Mouse (Mus musculus): ENCODE data around the gene Olfr282. TPM values are rescaled to one million over a fixed set of nuclear protein-coding genes. Genes with fewer than 3 reads are reported as not detected.

Olfr282 gene
- polyA plus RNA-seq, 1 experiment from 2014 or later, result not detected

DNA sequence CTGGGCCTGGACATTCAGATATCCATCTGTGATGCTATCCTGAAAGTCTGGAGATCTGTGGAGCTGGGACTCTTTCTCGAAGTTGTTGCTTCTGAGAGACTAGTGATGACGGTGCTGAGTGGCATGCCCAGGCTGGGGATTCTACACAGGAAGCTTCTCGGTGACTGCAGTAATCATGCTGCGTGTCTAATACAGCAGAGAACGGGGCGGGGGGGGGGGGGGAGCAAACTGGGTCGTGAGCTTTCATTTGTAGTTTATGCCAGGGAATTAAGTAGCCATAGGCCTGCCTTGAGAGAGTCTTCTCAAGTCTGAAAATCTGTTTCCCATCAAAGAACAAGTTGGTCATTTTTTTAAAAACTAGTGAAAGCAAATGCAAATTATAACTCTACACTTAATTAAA, 12.9 kb upstream of the Olfr282 start:
- no peaks in the 10 kb centered on the region for H3K27me3 ChIP-seq
- ATAC-seq (ENCODE audit: low FRiP score), result no peak
- H3K4me2 ChIP-seq (replicated peaks), result no peak overlapping the region
- no peaks in the 10 kb centered on the region; the same call in 1 of the 2 replicates for H3K4me1 ChIP-seq
- H3K9me3 ChIP-seq (replicated peaks), result no peaks in the 10 kb centered on the region
- H3K9ac ChIP-seq, result no peak overlapping the region
- H3K36me3 ChIP-seq, result no peaks in the 10 kb centered on the region
- WGBS, result 80% methylated on average over 7 of the region's 7 CpGs
- no peak overlapping the region for H3K4me3 ChIP-seq
- no peak overlapping the region for H3K27ac ChIP-seq

- H3K27ac ChIP-seq, result no peak overlapping the region
- H3K9me3 ChIP-seq (replicated peaks), result no peaks in the 10 kb centered on the region
- no peak overlapping the region for H3K4me3 ChIP-seq
- H3K36me3 ChIP-seq, result no peaks in the 10 kb centered on the region
- ATAC-seq (ENCODE audit: low FRiP score), result no peak
- H3K4me2 ChIP-seq (replicated peaks), result no peak overlapping the region
- peaks cover 5% of the 10 kb centered on the region; the same call in 1 of the 2 replicates for H3K4me1 ChIP-seq
- no peaks in the 10 kb centered on the region for H3K27me3 ChIP-seq
- no peak overlapping the region for H3K9ac ChIP-seq
- WGBS, result 66% methylated on average over 4 of the region's 4 CpGs
Measured at GRCm38 (mm10) chr15:98420897-98421296, 10.1 kb upstream of the Olfr282 start.

- H3K36me3 ChIP-seq, result no peaks in the 10 kb centered on the region
- WGBS, result 71% methylated on average over 14 of the region's 14 CpGs
- H3K27me3 ChIP-seq, result no peaks in the 10 kb centered on the region
- no peaks in the 10 kb centered on the region for H3K9me3 ChIP-seq (replicated peaks)
- H3K9ac ChIP-seq, result no peak overlapping the region
- peaks cover 5% of the 10 kb centered on the region; the same call in 1 of the 2 replicates for H3K4me1 ChIP-seq
- no peak overlapping the region for H3K27ac ChIP-seq
- no peak for ATAC-seq (ENCODE audit: low FRiP score)
- H3K4me2 ChIP-seq (replicated peaks), result no peak overlapping the region
- H3K4me3 ChIP-seq, result no peak overlapping the region
Measured at GRCm38 (mm10) chr15:98424326-98424725, 6.7 kb upstream of the Olfr282 start.

DNA sequence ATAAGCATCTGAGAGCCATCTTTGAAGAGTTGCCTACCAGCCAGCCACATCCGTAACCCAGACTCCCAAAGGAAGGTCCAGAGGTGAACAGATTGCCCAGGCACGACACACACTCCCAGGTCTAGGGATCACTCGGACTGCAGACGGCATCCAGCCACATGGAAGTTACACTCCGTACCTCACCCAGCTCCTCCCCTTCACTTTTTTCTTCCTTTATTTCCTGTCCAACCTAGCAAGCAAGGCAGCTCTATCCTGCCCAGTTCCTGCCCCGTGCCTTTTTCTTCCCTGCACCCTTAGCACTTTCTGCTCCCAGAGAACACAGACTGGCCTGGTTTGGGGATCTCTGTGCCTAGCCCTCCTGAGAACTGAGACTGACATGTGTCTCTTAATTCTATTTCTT, 6.3 kb upstream of the Olfr282 start:
- no peaks in the 10 kb centered on the region for H3K9me3 ChIP-seq (replicated peaks)
- no peaks in the 10 kb centered on the region for H3K36me3 ChIP-seq
- no peak overlapping the region for H3K9ac ChIP-seq
- peaks cover 5% of the 10 kb centered on the region; the same call in 1 of the 2 replicates for H3K4me1 ChIP-seq
- no peak overlapping the region for H3K4me3 ChIP-seq
- H3K4me2 ChIP-seq (replicated peaks), result no peak overlapping the region
- H3K27me3 ChIP-seq, result no peaks in the 10 kb centered on the region
- no peak for ATAC-seq (ENCODE audit: low FRiP score)
- no peak overlapping the region for H3K27ac ChIP-seq
- 70% methylated on average over 6 of the region's 6 CpGs for WGBS

- no peak overlapping the region for H3K4me3 ChIP-seq
- WGBS, result 80% methylated on average over 7 of the region's 7 CpGs
- H3K27me3 ChIP-seq, result no peaks in the 10 kb centered on the region
- H3K36me3 ChIP-seq, result no peaks in the 10 kb centered on the region
- no peaks in the 10 kb centered on the region for H3K9me3 ChIP-seq (replicated peaks)
- H3K4me2 ChIP-seq (replicated peaks), result no peak overlapping the region
- H3K27ac ChIP-seq, result no peak overlapping the region
- H3K4me1 ChIP-seq, result peaks cover 5% of the 10 kb centered on the region; the same call in 1 of the 2 replicates
- ATAC-seq (ENCODE audit: low FRiP score), result no peak
- no peak overlapping the region for H3K9ac ChIP-seq
Measured at GRCm38 (mm10) chr15:98425188-98425587, 5.8 kb upstream of the Olfr282 start.

GRCm38 (mm10) chr15:98444561-98444960, 13.5 kb downstream of the Olfr282 start:
- no peak overlapping the region for H3K27ac ChIP-seq
- no peak overlapping the region for H3K4me2 ChIP-seq (replicated peaks)
- H3K4me3 ChIP-seq, result no peak overlapping the region
- 78% methylated on average over 3 of the region's 3 CpGs for WGBS
- H3K9ac ChIP-seq, result no peak overlapping the region
- H3K36me3 ChIP-seq, result no peaks in the 10 kb centered on the region
- H3K9me3 ChIP-seq (replicated peaks), result no peaks in the 10 kb centered on the region
- no peak for ATAC-seq (ENCODE audit: low FRiP score)
- no peaks in the 10 kb centered on the region for H3K4me1 ChIP-seq
- no peaks in the 10 kb centered on the region for H3K27me3 ChIP-seq

- H3K9me3 ChIP-seq (replicated peaks), result no peaks in the 10 kb centered on the region
- ATAC-seq (ENCODE audit: low FRiP score), result no peak
- 56% methylated on average over 4 of the region's 4 CpGs for whole genome bisulfite sequencing
Measured at GRCm38 (mm10) chr15:98448521-98448920, 17.5 kb downstream of the Olfr282 start.

DNA sequence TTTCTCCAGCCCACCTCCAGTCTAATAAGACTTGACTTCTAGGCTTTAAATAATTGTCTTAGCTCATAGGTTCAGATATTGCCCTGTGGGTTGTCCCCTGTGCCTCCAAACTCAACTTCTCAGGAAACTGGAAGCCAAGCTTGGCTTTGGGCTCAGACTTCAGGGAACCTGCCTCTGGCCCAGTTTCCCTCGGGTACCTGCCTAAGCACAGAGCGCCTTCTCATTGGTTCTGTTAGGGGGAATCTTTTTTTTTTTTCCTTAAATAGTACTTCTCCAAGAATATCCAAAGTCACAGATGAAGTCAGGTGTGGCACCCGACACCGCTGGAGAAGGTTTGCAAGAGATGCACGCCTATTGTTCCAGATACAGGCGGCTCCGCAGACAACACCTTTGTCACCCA, 21.3 kb downstream of the Olfr282 start, which contains the start of gene Olfr281:
Olfr281 (plus strand) TSS at position 301 of the 400 bp plus-strand sequence.
- Histone ChIP-seq H3K27me3 (no peaks in the 10 kb centered on the region), H3K4me1 (no peaks in the 10 kb centered on the region), H3K4me3 (no peak within 1 kb of the TSS), H3K36me3 (no peaks in the 10 kb centered on the region), H3K9me3 (replicated peaks) (no peaks in the 10 kb centered on the region), H3K9ac (no peak within 1 kb of the TSS), H3K27ac (no peak within 1 kb of the TSS), H3K4me2 (replicated peaks) (no peak within 1 kb of the TSS)
- WGBS, result 92% methylated on average over 7 of the region's 7 CpGs
- no peak for ATAC-seq (ENCODE audit: low FRiP score)

More at GRCm38 (mm10) chr15:98448521-98448920, 17.5 kb downstream of the Olfr282 start:
- Histone ChIP-seq H3K9ac (no peak overlapping the region), H3K36me3 (no peaks in the 10 kb centered on the region), H3K27me3 (no peaks in the 10 kb centered on the region), H3K4me3 (no peak overlapping the region), H3K4me1 (no peaks in the 10 kb centered on the region), H3K27ac (no peak overlapping the region), H3K4me2 (replicated peaks) (no peak overlapping the region)

GRCm38 (mm10) chr15:98469596-98469995, 38.6 kb downstream of the Olfr282 start, which contains the start of gene OR5BS1P:
Gene OR5BS1P, plus strand, starts transcription at chr15:98469896.
- Histone ChIP-seq H3K27ac (no peak within 1 kb of the TSS), H3K4me1 (no peaks in the 10 kb centered on the region), H3K9ac (no peak within 1 kb of the TSS), H3K4me3 (no peak within 1 kb of the TSS), H3K9me3 (replicated peaks) (0 out of 2 replicates have a peak, but pooled peaks cover 6% of the 10 kb centered on the region), H3K4me2 (replicated peaks) (no peak within 1 kb of the TSS), H3K27me3 (peaks cover 4% of the 10 kb centered on the region; the same call in 1 of the 2 replicates), H3K36me3 (no peaks in the 10 kb centered on the region)
- no peak for ATAC-seq (ENCODE audit: low FRiP score)
- 92% methylated on average over 4 of the region's 4 CpGs for WGBS

- no peaks in the 10 kb centered on the region for H3K36me3 ChIP-seq
- H3K9ac ChIP-seq, result no peak overlapping the region
- peaks cover 4% of the 10 kb centered on the region; the same call in 1 of the 2 replicates for H3K27me3 ChIP-seq
- H3K4me2 ChIP-seq (replicated peaks), result no peak overlapping the region
- 0 out of 2 replicates have a peak, but pooled peaks cover 6% of the 10 kb centered on the region for H3K9me3 ChIP-seq (replicated peaks)
- H3K4me3 ChIP-seq, result no peak overlapping the region
- WGBS, result 91% methylated on average over 13 of the region's 13 CpGs
- no peaks in the 10 kb centered on the region for H3K4me1 ChIP-seq
- no peak for ATAC-seq (ENCODE audit: low FRiP score)
- H3K27ac ChIP-seq, result no peak overlapping the region
Measured at GRCm38 (mm10) chr15:98471539-98471938, 40.5 kb downstream of the Olfr282 start.

- Histone ChIP-seq H3K9me3 (replicated peaks) (no peaks in the 10 kb centered on the region), H3K4me2 (replicated peaks) (no peak overlapping the region), H3K36me3 (no peaks in the 10 kb centered on the region), H3K27me3 (peaks cover 4% of the 10 kb centered on the region; the same call in 1 of the 2 replicates), H3K4me3 (no peak overlapping the region), H3K27ac (no peak overlapping the region), H3K9ac (no peak overlapping the region), H3K4me1 (no peaks in the 10 kb centered on the region)
- ATAC-seq (ENCODE audit: low FRiP score), result no peak
- WGBS, result 85% methylated on average over 10 of the region's 10 CpGs
Measured at GRCm38 (mm10) chr15:98474958-98475357, 43.9 kb downstream of the Olfr282 start.

- Histone ChIP-seq H3K27ac (no peak overlapping the region), H3K9ac (no peak overlapping the region), H3K4me2 (replicated peaks) (no peak overlapping the region), H3K9me3 (replicated peaks) (no peaks in the 10 kb centered on the region), H3K27me3 (peaks cover 4% of the 10 kb centered on the region; the same call in 1 of the 2 replicates), H3K4me3 (no peak overlapping the region), H3K36me3 (no peaks in the 10 kb centered on the region), H3K4me1 (no peaks in the 10 kb centered on the region)
- WGBS, result 59% methylated on average over 10 of the region's 10 CpGs
- ATAC-seq (ENCODE audit: low FRiP score), result no peak
Measured at GRCm38 (mm10) chr15:98475382-98475781, 44.4 kb downstream of the Olfr282 start.

GRCm38 (mm10) chr15:98476281-98476680, 45.3 kb downstream of the Olfr282 start:
- H3K36me3 ChIP-seq, result no peaks in the 10 kb centered on the region
- H3K9ac ChIP-seq, result no peak overlapping the region
- no peak for ATAC-seq (ENCODE audit: low FRiP score)
- H3K27me3 ChIP-seq, result peaks cover 4% of the 10 kb centered on the region; the same call in 1 of the 2 replicates
- H3K27ac ChIP-seq, result no peak overlapping the region
- no peaks in the 10 kb centered on the region for H3K4me1 ChIP-seq
- no peak overlapping the region for H3K4me2 ChIP-seq (replicated peaks)
- no peak overlapping the region for H3K4me3 ChIP-seq
- H3K9me3 ChIP-seq (replicated peaks), result no peaks in the 10 kb centered on the region
- 78% methylated on average over 5 of the region's 5 CpGs for WGBS
